Comparison of ENCODE assay signal across 19 mouse cellular contexts in genomic region chr5:149363903-149364755, GRCm38 (mm10). TPM values are rescaled to one million over a fixed set of nuclear protein-coding genes. Genes with fewer than 3 reads are reported as not detected.
DNase-seq lines count a peak whose midpoint lies in the region; ATAC-seq and TF ChIP-seq lines count a peak whose summit lies in the region.
"Had no signal": no experiment of that assay in that cellular context is flagged by ENCODE, and none has a peak within 500 bp of the region (broad histone marks: within the 10 kb centered on the region; RNA-seq: fewer than 3 reads in every experiment).

No protein-coding gene starts in this region.

- no peak overlapping the region for H3K27ac ChIP-seq in kidney, embryonic 15.5 days
- H3K27ac ChIP-seq in liver, embryonic 16.5 days (ENCODE audit: low read length): no peak overlapping the region
- H3K27ac ChIP-seq: limb, embryonic 13.5 days; midbrain, embryonic 12.5 days had no signal

- WGBS in kidney, embryonic 15.5 days: 58% methylated on average over 16 of the region's 16 CpGs
- 49% methylated on average over 16 of the region's 16 CpGs for WGBS in liver, embryonic 16.5 days (ENCODE audit: insufficient replicate concordance)

- peak; percentile 31 for DNase-seq in CD4-positive, CD25-positive, alpha-beta regulatory T cell, adult 2 months (ENCODE audit: low read depth, low spot score)
- DNase-seq in kidney, adult 9 months: no peak
- no peak for DNase-seq in left cerebral cortex, adult 9 months (ENCODE audit: low spot score in 2 of 2)
- DNase-seq in adrenal gland, adult 2 months: no peak
- DNase-seq: cerebellum, postnatal 10 days; embryo, embryonic 11 days; heart, postnatal 36 days; lung, embryonic 14.5 days; lung, postnatal 4 days had no signal

- no peak for TF ChIP-seq CTCF in E14TG2a.4 (conservative IDR thresholded peaks at IDR 0.05; ENCODE audit: low read length)

- no peaks in the 10 kb centered on the region; the same call in 1 of the 2 replicates for H3K9me3 ChIP-seq in kidney, embryonic 15.5 days (replicated peaks)
- peaks cover 11% of the 10 kb centered on the region for H3K9me3 ChIP-seq in E14TG2a.4 (ENCODE audit: low read length)
- no peaks in the 10 kb centered on the region; the same call in 1 of the 2 replicates for H3K9me3 ChIP-seq in liver, embryonic 16.5 days (replicated peaks; ENCODE audit: control insufficient read depth, low read length)

- no peak overlapping the region for H3K4me3 ChIP-seq in kidney, embryonic 15.5 days (replicated peaks)
- peak overlapping the region; percentile 68 for H3K4me3 ChIP-seq in E14TG2a.4 (replicated peaks; ENCODE audit: low read length)
- H3K4me3 ChIP-seq in liver, embryonic 16.5 days (ENCODE audit: low read depth, low read length): no peak overlapping the region
- H3K4me3 ChIP-seq: heart, embryonic 12.5 days; limb, embryonic 13.5 days; midbrain, embryonic 12.5 days; myocyte had no signal

- H3K27me3 ChIP-seq in kidney, embryonic 15.5 days: no peaks in the 10 kb centered on the region
- peaks cover 29% of the 10 kb centered on the region for H3K27me3 ChIP-seq in E14TG2a.4 (ENCODE audit: insufficient read depth, low read length)
- H3K27me3 ChIP-seq in liver, embryonic 16.5 days (ENCODE audit: control insufficient read depth, insufficient read depth, low read depth, low read length): no peaks in the 10 kb centered on the region
- H3K27me3 ChIP-seq: limb, embryonic 13.5 days had no signal

- no peak overlapping the region for H3K9ac ChIP-seq in kidney, embryonic 15.5 days
- no peak overlapping the region for H3K9ac ChIP-seq in liver, embryonic 16.5 days (ENCODE audit: low read depth, low read length)
- H3K9ac ChIP-seq: heart, embryonic 12.5 days; limb, embryonic 13.5 days; lung, embryonic 14.5 days; midbrain, embryonic 12.5 days had no signal

- no peaks in the 10 kb centered on the region for H3K36me3 ChIP-seq in kidney, embryonic 15.5 days
- no peaks in the 10 kb centered on the region for H3K36me3 ChIP-seq in E14TG2a.4 (ENCODE audit: insufficient read depth, low read length)
- no peaks in the 10 kb centered on the region for H3K36me3 ChIP-seq in liver, embryonic 16.5 days (ENCODE audit: control insufficient read depth, insufficient read depth)
- H3K36me3 ChIP-seq: heart, embryonic 12.5 days; limb, embryonic 13.5 days; midbrain, embryonic 12.5 days had no signal

- no peaks in the 10 kb centered on the region for H3K4me1 ChIP-seq in kidney, embryonic 15.5 days
- H3K4me1 ChIP-seq in E14TG2a.4 (replicated peaks; ENCODE audit: low read depth, low read length): peaks cover 27% of the 10 kb centered on the region
- no peaks in the 10 kb centered on the region for H3K4me1 ChIP-seq in liver, embryonic 16.5 days (ENCODE audit: control insufficient read depth, low read depth, low read length)
- H3K4me1 ChIP-seq: midbrain, embryonic 12.5 days had no signal

- ATAC-seq in CD4-positive, CD25-positive, alpha-beta regulatory T cell, adult 4 months: no peak
- 0 out of 2 replicates have a peak, but pooled peaks have one; percentile 29 for ATAC-seq in kidney, embryonic 15.5 days (replicated peaks; ENCODE audit: low FRiP score)
- 0 out of 2 replicates have a peak, but pooled peaks have one; percentile 16 for ATAC-seq in liver, embryonic 16.5 days (ENCODE audit: low read depth)
- ATAC-seq: forebrain, embryonic 16.5 days had no signal

- 0 out of 2 replicates have a peak overlapping the region, but pooled peaks have one; percentile 3 for H3K4me2 ChIP-seq in kidney, embryonic 15.5 days
- H3K4me2 ChIP-seq in liver, embryonic 16.5 days (ENCODE audit: low read depth, low read length): no peak overlapping the region
- H3K4me2 ChIP-seq: heart, embryonic 12.5 days; limb, embryonic 13.5 days; lung, embryonic 14.5 days; midbrain, embryonic 12.5 days had no signal

RNA-seq across cellular contexts. Expression of gene Medag, which starts 47.4 kb away (rescaled TPM):
- 1 to 10 TPM; 2.4 to 2.7 TPM for polyA plus RNA-seq in CD4-positive, CD25-positive, alpha-beta regulatory T cell, adult 4 months (2017; shearing (Covaris generic))
- polyA plus RNA-seq in kidney, embryonic 15.5 days (2015; fragmentation: Nextera tagmentation; extraction: Ambion mirVana): 0.48 and 0.62 TPM in 2 replicates
- 0.13 and 0.19 TPM in 2 replicates for polyA plus RNA-seq in liver, embryonic 16.5 days (2015; fragmentation: Nextera tagmentation; extraction: Ambion mirVana)
- 1 to 10 TPM; 3.4 to 8.8 TPM for total RNA-seq in adrenal gland, adult 2 months (2021)
- 4.1 and 4.6 TPM in 2 replicates for polyA plus RNA-seq in adrenal gland, adult 2 months (2012; rRNA removed)
- total RNA-seq: CH12.LX had no signal
